Mouse (Mus musculus): Measurements from ENCODE around the gene Grap.
A peak's percentile ranks its signal among the peaks of the same experiment; 100 is the strongest.

- peak; percentile 81 for TF ChIP-seq CTCF (IDR thresholded peaks at IDR 0.05; ENCODE audit: low read depth)
- TF ChIP-seq EP300 (IDR thresholded peaks at IDR 0.05; ENCODE audit: low read depth) = no peak
Observed at GRCm38 (mm10) chr11:61620254-61620670, 32.8 kb upstream of the Grap start.
